Mouse (Mus musculus) liver, embryonic 14.5 days (tissue): ENCODE measurements around the gene Asgr1. TPM values are rescaled to one million over a fixed set of nuclear protein-coding genes. Genes with fewer than 3 reads are reported as not detected.
"Not testable (repeated sequence)": the region's sequence is repeated elsewhere in the genome, so short reads cannot be mapped to it uniquely, and the experiment has no call there.

Experiments used
- ATAC-seq: fragments of 200-750 bp; cut with Nextera tagmentation; 2 replicates; pipeline ENCODE4 v1.8.0; 2017; ENCODE audit warnings: moderate number of reproducible peaks, mild to moderate bottlenecking, moderate library complexity; ENCODE audit not compliant: insufficient read depth
- DNase-seq, 3 experiments: peaks; one replicate each; pipeline ENCODE4 v3.0.0-alpha.2; 2012 to 2013; ENCODE audit warnings: low read depth in 3 of 3, low spot score in 3 of 3
- H3K27ac ChIP-seq: fragments of 300-500 bp; sonication (generic); 2 replicates; pipeline ENCODE4 v1.5.1; 2014; ENCODE audit warnings: moderate library complexity, mild to moderate bottlenecking, control low read depth, inconsistent platforms
- H3K27me3 ChIP-seq: fragments of 300-500 bp; sonication (generic); 2 replicates; pipeline ENCODE4 v1.6.1; 2014; ENCODE audit warnings: mild to moderate bottlenecking, low read length, moderate library complexity; ENCODE audit not compliant: control insufficient read depth, insufficient read depth
- H3K36me3 ChIP-seq: fragments of 300-500 bp; sonication (generic); replicated peaks from 2 replicates; pipeline ENCODE4 v1.6.1; 2014; ENCODE audit warnings: low read depth; ENCODE audit not compliant: control insufficient read depth, insufficient read depth
- H3K4me1 ChIP-seq, 2 experiments: fragments of 200-500 bp in 1 of 2; fragments of 300-500 bp in 1 of 2; sonication (generic) in 1 of 2; replicated peaks; 2 replicates each; pipeline ENCODE4 v1.6.1; 2012 to 2014; ENCODE audit warnings: antibody characterized with exemption in 1 of 2, inconsistent platforms in 1 of 2, low read length in 1 of 2; ENCODE audit not compliant: control insufficient read depth in 2 of 2, insufficient read depth in 2 of 2
- H3K4me2 ChIP-seq: fragments of 300-500 bp; sonication (generic); 2 replicates; pipeline ENCODE4 v1.6.1; 2014; ENCODE audit warnings: low read depth, mild to moderate bottlenecking, control low read depth, moderate library complexity
- H3K4me3 ChIP-seq, 2 experiments: fragments of 200-500 bp in 1 of 2; fragments of 300-500 bp in 1 of 2; sonication (generic) in 1 of 2; 2 replicates each; pipeline ENCODE4 v1.5.1; 2012 to 2014; ENCODE audit warnings: low read depth in 2 of 2, low read length in 2 of 2, mild to moderate bottlenecking in 2 of 2, control low read depth in 1 of 2, inconsistent platforms in 1 of 2, moderate library complexity in 1 of 2; ENCODE audit not compliant: insufficient read depth in 1 of 2
- H3K9ac ChIP-seq: fragments of 300-500 bp; sonication (generic); replicated peaks from 2 replicates; pipeline ENCODE4 v1.6.1; 2014; ENCODE audit warnings: mild to moderate bottlenecking, control low read depth, moderate library complexity
- H3K9me3 ChIP-seq: fragments of 300-500 bp; sonication (generic); 2 replicates; pipeline ENCODE4 v1.6.1; 2016; ENCODE audit warnings: low read length, mixed read lengths; ENCODE audit not compliant: control insufficient read depth
- CTCF ChIP-seq: IDR thresholded peaks from 2 replicates; pipeline ENCODE4 v1.5.1; 2016; ENCODE audit warnings: antibody characterized with exemption, low read depth, control low read depth
- EP300 ChIP-seq: IDR thresholded peaks from 2 replicates; pipeline ENCODE4 v1.6.1; 2016; ENCODE audit warnings: antibody characterized with exemption, low read depth
- WGBS: fragments of 180-500 bp; shearing (Covaris S2); extraction: QIAGEN DNeasy Blood & Tissue Kit; methylation state at CpG from one replicate; pipeline ENCODE4 v1.1.7; 2014; ENCODE audit not compliant: insufficient replicate concordance; 5-methylcytosine and 5-hydroxymethylcytosine counted together
- polyA plus RNA-seq, 2 experiments: library from polyadenylated mRNA; depleted of rRNA in 1 of 2; stranded (reverse) in 1 of 2; unstranded in 1 of 2; fragments of >200 nt; fragmentation: Nextera tagmentation in 1 of 2; extraction: Ambion mirVana in 1 of 2; gene quantifications; 2 replicates each; pipeline versions ENCODE4 v1.2.1 to v1.2.3; 2012 to 2014

Gene Asgr1
- polyA plus RNA-seq, 2 experiments: 1.3 to 4.1 TPM

DNA sequence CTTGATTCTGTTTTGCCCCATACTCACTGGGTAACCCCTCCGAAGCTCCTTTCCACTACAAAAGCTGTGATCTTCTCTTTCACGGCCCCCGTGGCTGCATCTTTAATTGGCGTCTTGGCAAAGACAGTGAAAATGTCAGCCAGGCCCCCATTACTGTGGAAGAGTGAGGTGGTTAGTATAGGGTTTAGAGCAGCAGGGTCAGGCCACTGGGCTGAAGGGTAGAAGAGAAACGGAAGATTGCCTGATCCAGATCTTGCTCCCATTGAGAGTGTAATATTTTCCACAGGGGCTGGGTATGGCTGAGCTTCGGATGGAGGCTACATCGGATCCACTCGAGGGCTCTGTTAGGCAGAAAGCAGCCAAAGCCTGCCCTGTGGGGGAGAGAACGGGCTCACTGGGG, 41.0 kb upstream of the Asgr1 start:
- Histone ChIP-seq H3K36me3 (peaks cover 21% of the 10 kb centered on the region), H3K27me3 (no peaks in the 10 kb centered on the region), H3K27ac (no peak overlapping the region), H3K9me3 (no peaks in the 10 kb centered on the region), H3K4me3 (no peak overlapping the region), H3K4me2 (no peak overlapping the region), H3K9ac (no peak overlapping the region), H3K4me1 (peaks cover 7 to 8% of the 10 kb centered on the region in 2 experiments; a peak in 3 of 4 replicates)
- TF ChIP-seq CTCF (no peak), EP300 (no peak)
- DNase-seq: no peak
- WGBS: 80% methylated on average over 9 of the region's 9 CpGs
- ATAC-seq: no peak

DNA sequence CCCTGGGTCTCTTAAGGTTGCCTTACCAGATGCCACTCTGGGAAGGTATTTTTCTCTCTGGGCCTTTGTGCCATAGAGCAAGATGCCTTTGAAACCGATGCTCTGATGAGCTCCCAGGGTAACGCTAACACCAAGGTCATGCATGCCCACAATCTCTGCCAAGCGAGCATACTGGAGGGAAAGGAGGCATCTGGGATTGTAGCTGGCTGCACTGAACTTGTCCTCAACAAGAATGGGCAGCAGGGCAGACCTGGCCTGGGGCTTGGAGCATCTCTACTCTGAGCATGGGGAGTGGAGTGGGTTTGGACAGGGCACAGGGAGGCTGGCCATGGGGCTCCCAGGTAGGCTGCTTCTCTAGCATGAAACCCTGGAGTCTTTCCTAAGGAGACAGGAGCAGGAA, 40.5 kb upstream of the Asgr1 start:
- TF ChIP-seq CTCF (no peak), EP300 (no peak)
- H3K36me3 ChIP-seq: peaks cover 21% of the 10 kb centered on the region
- no peak overlapping the region for H3K4me3 ChIP-seq
- H3K27ac ChIP-seq: no peak overlapping the region
- H3K4me2 ChIP-seq: no peak overlapping the region
- DNase-seq: no peak
- no peak for ATAC-seq
- WGBS: 73% methylated on average over 3 of the region's 3 CpGs
- H3K27me3 ChIP-seq: no peaks in the 10 kb centered on the region
- no peaks in the 10 kb centered on the region for H3K9me3 ChIP-seq
- H3K9ac ChIP-seq: no peak overlapping the region
- peaks cover 8 to 9% of the 10 kb centered on the region in 2 experiments for H3K4me1 ChIP-seq

- Histone ChIP-seq H3K36me3 (peaks cover 16% of the 10 kb centered on the region), H3K9ac (no peak overlapping the region), H3K4me2 (peak overlapping the region; percentile 61), H3K27me3 (no peaks in the 10 kb centered on the region), H3K4me1 (peaks cover 8 to 9% of the 10 kb centered on the region in 2 experiments), H3K9me3 (no peaks in the 10 kb centered on the region), H3K27ac (no peak overlapping the region), H3K4me3 (no peak overlapping the region)
- DNase-seq (no peak), ATAC-seq (no peak)
- WGBS: 62% methylated on average over 5 of the region's 5 CpGs
- TF ChIP-seq CTCF (no peak), EP300 (no peak)
Observed at GRCm38 (mm10) chr11:70014051-70014450, 39.8 kb upstream of the Asgr1 start.

DNA sequence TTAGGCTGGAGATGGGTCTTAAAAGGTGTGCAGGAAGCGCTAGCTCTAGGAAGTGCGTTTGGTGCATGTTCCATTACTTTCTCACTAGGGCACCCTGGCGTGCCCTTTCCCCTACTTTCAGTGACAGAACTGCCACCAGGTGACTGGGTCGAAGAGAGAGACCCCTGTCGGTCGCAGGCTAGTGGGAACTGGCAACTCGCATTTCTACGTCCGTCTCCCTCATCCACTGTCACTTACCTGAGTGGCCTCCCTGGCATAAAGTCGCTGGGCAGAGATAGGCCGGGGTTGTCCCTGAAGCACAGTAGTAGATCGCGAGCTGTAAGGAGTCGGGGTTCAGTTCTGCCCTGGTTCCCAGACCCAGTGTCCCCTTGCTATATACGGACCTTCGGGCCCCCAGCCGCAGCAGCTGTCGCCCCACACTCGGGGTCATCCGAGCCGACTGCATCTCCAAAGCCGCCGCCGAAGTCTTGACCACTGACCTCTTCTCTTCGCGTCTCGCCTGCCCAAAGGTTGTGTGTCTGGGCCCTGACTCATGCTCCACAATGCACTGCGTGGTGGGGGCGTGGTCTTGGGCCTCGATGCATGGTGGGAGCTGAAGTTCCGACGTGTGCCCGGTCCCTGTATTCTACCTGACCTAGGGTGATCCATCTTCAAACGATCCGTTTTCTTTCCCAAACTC, 38.9 kb upstream of the Asgr1 start, which contains the start of gene Acadvl:
Gene Acadvl (minus strand): TSS at position 532 of the 679 bp plus-strand sequence.
- Histone ChIP-seq H3K27ac (peak within 1 kb of the TSS; percentile 14), H3K9me3 (no peaks in the 10 kb centered on the region), H3K9ac (peak within 1 kb of the TSS; percentile 88), H3K4me2 (peak within 1 kb of the TSS; percentile 61), H3K27me3 (no peaks in the 10 kb centered on the region), H3K36me3 (peaks cover 10% of the 10 kb centered on the region), H3K4me1 (peaks cover 8 to 9% of the 10 kb centered on the region in 2 experiments), H3K4me3 (peak within 1 kb of the TSS; percentile 73 to 79)
- peak; percentile 71 to 83 (median 78) for DNase-seq
- peak; percentile 89 for ATAC-seq
- under 1% methylated on average over 35 of the region's 35 CpGs for WGBS
- TF ChIP-seq CTCF (peak; percentile 62), EP300 (no peak)

- TF ChIP-seq EP300: no peak
- TF ChIP-seq CTCF: no peak
- no peaks in the 10 kb centered on the region for H3K9me3 ChIP-seq
- peak overlapping the region; percentile 61 for H3K4me2 ChIP-seq
- H3K4me1 ChIP-seq: peaks cover 8 to 13% of the 10 kb centered on the region in 2 experiments
- ATAC-seq (no peak), DNase-seq (no peak)
- WGBS: 54% methylated on average over 6 of the region's 6 CpGs
- peaks cover 10% of the 10 kb centered on the region for H3K36me3 ChIP-seq
- H3K27me3 ChIP-seq: no peaks in the 10 kb centered on the region
- no peak overlapping the region for H3K27ac ChIP-seq
- no peak overlapping the region for H3K9ac ChIP-seq
- H3K4me3 ChIP-seq: peak overlapping the region in 1 of 2 experiments; percentile 73; a peak in 2 of 4 replicates
Observed at GRCm38 (mm10) chr11:70015677-70016076, 38.2 kb upstream of the Asgr1 start.

GRCm38 (mm10) chr11:70016177-70016576, 37.7 kb upstream of the Asgr1 start:
- DNase-seq, H3K4me2 ChIP-seq, H3K4me3 ChIP-seq, H3K27ac ChIP-seq, H3K27me3 ChIP-seq, H3K36me3 ChIP-seq, ATAC-seq, H3K9ac ChIP-seq, H3K9me3 ChIP-seq: not testable (repeated sequence)
- 76% methylated on average over 2 of the region's 2 CpGs for WGBS
- peaks cover 13 to 15% of the 10 kb centered on the region in 2 experiments for H3K4me1 ChIP-seq
